Mouse (Mus musculus) CD4-positive, CD25-positive, alpha-beta regulatory T cell, adult 4 months (primary cell): Measurements from ENCODE around the gene Stard13. TPM values are rescaled to one million over a fixed set of nuclear protein-coding genes. Genes with fewer than 3 reads are reported as not detected.

Source experiments
- ATAC-seq: one replicate; pipeline ENCODE4 v1.8.0; 2017
- polyA plus RNA-seq, 2 experiments: library from polyadenylated mRNA; unstranded; fragments of 100-300 nt; shearing (Covaris generic); gene quantifications; one replicate each; pipeline ENCODE4 v1.2.1; 2017

Stard13 gene
- polyA plus RNA-seq, result not detected

- no peak for ATAC-seq
Measured at GRCm38 (mm10) chr5:151233400-151234031, at the start of gene Stard13. Gene Stard13, minus strand, starts transcription at chr5:151233836.

GRCm38 (mm10) chr5:151279531-151279930, 45.9 kb upstream of the Stard13 start:
- ATAC-seq, result no peak

- ATAC-seq, result no peak
Measured at GRCm38 (mm10) chr5:151277927-151278326, 44.3 kb upstream of the Stard13 start.

- no peak for ATAC-seq
Measured at GRCm38 (mm10) chr5:151275986-151276385, 42.4 kb upstream of the Stard13 start.

GRCm38 (mm10) chr5:151274265-151274664, 40.6 kb upstream of the Stard13 start:
- no peak for ATAC-seq

DNA sequence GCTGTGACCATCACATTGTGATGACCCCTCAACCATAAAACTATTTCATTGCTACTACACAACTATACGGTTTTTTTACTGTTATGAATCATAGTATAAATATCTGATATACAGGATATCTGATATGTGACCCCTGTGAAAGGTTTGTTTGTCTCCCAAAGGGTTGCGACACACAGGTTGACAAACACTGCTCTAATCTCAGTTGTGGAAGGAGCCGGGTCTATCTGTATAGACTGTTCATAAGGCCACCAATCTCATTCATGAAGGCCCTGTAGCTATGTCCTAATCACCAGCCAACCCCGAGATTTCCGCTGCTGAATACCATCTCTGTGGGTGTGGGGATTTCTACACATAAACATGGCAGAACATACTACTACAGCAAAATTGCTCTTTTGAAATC, 37.2 kb upstream of the Stard13 start:
- no peak for ATAC-seq

DNA sequence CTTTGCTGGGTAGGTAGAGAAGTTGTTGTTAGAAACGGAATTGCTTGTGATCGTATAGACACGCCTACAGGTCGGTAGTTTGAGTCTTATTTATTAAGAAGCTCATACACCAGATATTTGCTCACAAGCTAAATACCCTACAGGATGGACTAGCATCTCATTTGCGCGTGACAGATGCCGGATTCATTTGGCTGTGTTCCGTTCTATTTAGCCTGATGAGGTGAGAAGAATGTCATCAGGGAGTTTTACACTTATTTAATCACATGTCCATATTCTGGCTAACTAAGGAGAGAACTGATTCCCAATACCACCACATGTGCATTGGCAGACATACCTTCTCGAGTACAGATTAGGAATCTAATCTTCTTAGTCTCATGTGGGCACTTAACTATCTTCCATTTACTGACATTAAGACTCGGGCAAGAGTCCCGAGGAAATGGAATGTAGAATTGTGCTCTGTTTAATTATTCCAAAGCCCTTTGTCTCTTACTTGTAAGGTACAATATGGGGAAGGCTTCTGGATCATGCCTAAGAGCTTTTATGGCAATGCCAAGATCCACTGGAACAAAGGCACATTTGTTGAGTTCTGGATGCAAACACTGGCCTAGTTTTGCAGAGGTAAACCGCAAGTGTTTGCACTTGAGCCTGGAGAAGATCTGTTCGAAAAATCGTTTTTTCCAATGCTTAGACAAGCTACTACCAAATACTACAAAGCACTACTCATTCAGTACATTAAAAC, 33.4 kb upstream of the Stard13 start:
- ATAC-seq, result no peak

DNA sequence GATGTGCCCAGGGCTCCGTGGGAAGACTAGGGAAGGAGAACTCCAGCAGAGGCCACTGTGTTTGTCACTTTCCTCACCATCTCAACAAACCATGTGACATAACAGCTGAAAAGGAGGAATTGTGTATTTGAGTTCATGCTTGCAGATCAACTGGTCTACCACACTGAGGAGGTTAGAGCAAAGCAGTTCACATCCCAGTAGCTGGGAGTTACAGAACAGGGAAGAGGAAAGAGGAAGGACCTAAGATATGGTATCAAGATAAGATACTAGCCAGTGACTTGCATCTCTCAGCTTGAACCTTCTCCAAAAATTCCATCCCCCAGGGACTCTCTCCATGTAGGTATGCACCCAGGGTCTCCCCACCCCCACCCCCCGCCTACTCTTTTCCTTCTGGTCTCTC, 27.9 kb upstream of the Stard13 start:
- no peak for ATAC-seq

DNA sequence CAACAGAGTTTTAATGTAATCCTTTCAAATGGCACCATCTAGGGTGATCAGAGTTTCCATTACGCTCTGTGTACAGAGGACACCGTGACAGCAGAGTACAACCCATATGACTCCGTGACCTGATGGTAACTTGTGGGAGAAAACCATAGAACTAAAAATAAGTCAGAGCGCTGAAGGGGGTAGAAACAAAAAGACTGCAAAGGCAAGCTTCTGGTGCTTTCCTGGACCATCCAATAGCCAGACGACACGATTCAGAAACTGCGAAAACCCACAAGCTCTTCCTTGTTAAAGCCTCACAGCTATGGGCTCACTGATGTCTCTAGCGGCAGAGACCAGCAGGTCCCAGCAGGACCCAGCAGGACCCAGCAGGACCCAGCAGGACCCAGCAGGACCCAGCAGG, 18.6 kb upstream of the Stard13 start:
- peak; percentile 73 for ATAC-seq

DNA sequence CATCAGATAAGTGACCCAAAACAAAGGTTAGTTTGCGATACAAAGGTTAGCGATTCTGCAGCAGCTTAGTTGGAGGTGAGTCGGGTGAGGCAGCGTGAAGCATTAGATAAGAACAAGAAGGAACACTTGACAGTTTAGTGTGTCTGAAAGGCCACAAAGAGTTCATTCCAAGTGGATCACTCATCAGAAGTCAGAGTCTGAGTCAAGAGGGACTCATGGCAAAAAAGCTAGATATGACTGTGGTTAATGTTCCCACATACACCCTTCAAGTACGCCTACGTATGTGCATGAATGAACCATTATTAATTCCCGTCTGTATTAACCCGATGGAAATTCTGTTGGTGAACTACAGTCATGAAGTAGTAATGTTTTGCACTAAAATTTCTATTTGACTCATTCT, 18.0 kb upstream of the Stard13 start:
- ATAC-seq, result peak; percentile 38

DNA sequence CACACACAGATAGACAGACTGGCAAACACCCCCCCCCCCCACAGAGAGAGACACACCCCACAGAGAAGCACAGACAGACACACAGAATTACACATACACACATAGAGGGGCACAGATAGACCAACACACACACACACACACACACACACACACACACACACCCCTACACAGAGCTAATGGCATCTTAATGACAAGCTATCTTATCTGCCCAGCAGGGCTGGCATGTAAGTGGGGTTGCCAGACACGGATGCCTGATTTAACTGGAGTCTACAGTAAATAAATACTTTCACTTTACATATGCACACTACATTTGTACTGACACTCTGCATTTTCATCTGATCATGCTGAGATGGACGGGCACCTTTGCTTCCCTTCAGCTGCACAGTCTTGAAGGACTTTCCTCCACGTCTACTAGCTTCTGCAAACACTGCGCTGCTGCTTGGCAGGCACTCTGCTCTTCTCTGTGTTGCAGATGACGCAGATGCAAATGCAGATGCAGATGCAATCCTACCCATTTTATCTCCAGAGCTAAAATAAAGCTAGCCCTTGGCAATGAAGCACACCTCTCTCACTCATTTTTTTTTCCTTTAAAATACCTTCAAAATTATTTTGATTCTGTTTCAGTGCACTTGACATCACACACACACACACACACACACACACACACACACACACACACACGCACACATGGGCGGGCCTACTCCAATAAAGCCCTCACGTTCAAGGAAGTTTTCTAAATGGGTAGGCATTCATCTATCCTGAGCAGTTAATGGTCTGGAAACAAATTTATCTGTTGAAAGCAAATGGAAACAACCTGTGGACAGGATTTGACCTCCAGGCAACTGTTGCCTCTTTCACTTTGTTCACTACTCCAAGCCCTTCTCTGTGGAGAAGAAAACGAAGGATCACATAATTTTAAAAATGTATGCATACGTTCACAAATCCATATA, 15.3 kb upstream of the Stard13 start:
- no peak for ATAC-seq

- ATAC-seq, result no peak
Measured at GRCm38 (mm10) chr5:151248084-151248483, 14.4 kb upstream of the Stard13 start.

GRCm38 (mm10) chr5:151247115-151247875, 13.7 kb upstream of the Stard13 start:
- ATAC-seq, result peak; percentile 68

GRCm38 (mm10) chr5:151246287-151246686, 12.7 kb upstream of the Stard13 start:
- ATAC-seq, result no peak

GRCm38 (mm10) chr5:151245571-151245970, 11.9 kb upstream of the Stard13 start:
- ATAC-seq, result no peak

DNA sequence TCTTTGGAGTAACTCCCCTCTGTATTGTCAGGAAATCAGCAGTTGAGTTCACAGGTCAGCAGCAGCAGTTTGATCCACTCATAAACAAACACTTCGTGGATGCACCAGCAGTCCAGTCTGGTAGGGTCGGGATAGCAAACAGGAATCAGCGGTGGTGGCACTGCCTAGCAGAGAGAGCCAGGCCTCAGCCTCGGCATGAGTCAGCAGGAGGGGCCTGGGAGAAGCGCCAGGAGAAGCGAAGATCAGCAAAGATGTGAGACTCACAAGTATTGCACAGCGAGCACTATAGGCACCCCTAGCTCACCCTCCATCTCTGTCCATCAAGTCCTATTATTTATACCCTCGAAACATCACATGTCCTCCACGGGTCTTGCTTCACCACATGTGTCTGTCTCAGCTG, 5.1 kb upstream of the Stard13 start:
- ATAC-seq, result no peak

- ATAC-seq, result no peak
Measured at GRCm38 (mm10) chr5:151236411-151236810, 2.8 kb upstream of the Stard13 start.

- no peak for ATAC-seq
Measured at GRCm38 (mm10) chr5:151232576-151233299, 898 bp downstream of the Stard13 start.

DNA sequence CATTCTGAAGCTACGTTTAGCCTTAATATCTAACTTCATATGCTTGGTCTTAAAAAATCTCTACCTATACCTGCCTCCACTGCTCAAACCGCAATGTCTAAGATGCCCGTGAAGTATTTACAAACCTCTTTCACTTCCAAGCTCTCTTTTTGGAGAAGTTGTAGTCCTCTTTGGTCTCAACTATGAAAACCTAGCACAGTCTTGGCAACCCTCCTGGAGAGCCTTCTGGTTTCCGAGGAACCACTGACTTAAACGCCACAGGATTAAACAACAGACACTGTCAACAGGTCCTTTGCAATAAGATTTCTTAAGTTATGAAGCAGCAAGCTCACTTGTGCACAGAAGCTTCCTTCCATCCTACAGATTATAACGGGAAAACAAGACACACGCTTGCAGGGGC, 1.8 kb downstream of the Stard13 start:
- no peak for ATAC-seq

- ATAC-seq, result no peak
Measured at GRCm38 (mm10) chr5:151231411-151231810, 2.2 kb downstream of the Stard13 start.

- ATAC-seq, result no peak
Measured at GRCm38 (mm10) chr5:151230427-151230826, 3.2 kb downstream of the Stard13 start.
